Mouse (Mus musculus): Measurements from ENCODE around the gene Rtl9.

Gene Rtl9

DNA sequence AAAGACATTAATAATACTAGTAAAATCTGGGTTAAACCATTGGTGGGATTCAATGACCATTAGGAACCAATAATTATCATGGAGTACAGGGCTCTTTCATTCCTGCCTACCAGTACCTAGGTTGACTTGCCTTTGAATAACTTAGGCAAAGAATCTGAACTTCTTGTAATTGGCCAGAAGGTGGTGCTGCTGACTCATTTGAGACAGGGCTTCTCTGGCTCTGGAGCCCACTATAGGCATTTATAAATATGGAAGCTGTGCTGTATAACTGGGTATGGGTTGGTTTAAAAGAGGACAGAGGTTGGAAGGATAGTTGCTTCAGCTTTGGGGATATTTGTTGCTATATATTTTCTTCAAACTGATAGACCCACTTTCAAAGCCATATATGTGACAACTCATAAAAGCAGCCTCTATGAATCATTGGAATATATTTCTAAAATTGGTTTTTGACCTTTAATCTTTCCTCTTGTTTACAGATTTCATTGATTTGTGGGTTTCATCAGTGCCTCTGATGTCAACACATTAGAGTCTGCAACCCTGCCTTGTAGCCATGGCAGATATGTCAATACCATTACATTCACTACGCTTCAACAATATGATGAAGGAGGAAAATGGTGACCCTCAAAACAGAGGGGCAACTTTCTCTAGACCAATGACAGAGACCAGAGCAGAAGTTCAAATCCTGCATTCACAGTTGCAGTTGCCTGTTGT lies at the start of gene Rtl9:
TSS of gene Rtl9 (plus strand) at position 551 of the 711 bp plus-strand sequence.
- DNase-seq (ENCODE audit: low read depth), result peak; percentile 0

- DNase-seq (ENCODE audit: low read depth), result peak; percentile 67
Observed at GRCm38 (mm10) chrX:143051478-143051877, 47.9 kb upstream of the Rtl9 start.

DNA sequence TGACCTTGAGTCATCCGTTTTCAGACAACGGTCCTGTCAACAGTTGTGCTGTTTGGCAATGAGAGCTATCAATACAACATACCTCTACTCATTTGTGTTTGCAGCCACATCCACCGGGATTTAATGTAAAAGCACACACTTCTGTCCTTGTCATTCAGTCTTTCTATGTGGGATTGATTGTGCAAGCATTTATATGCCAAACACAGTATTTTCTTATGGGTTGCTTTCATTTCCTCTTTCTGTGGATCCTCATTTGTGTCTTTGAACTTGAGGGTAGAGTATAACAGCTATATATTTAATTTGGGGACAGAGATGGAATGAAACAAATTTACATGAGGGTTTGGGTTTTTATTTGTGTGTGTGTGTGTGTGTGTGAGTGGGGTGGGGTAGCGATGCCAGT lies 47.5 kb upstream of the Rtl9 start:
- no peak for DNase-seq (ENCODE audit: low read depth)

DNA sequence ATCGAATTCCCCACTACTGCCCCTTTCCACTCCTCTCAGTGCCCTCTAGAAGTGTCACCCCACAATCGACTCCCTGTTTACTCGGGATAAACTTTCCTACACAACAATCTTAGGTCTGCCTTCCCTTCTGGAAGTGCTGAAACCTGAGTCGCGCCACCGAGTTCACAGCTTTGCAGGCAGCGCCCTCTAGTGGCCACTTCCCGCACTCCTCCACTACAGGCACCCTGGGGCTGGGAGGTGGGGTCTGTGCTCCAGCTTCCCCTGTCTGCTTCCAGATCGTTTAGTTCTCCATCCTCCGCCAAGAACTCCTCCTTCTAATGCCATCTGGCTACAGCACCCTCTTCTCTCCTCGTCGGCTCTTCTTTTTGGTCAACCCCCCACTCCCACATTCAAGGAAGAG lies 40.6 kb upstream of the Rtl9 start:
- DNase-seq (ENCODE audit: low read depth), result peak; percentile 62

- DNase-seq (ENCODE audit: low read depth), result no peak
Observed at GRCm38 (mm10) chrX:143062641-143063355, 36.6 kb upstream of the Rtl9 start.

GRCm38 (mm10) chrX:143063780-143064179 lies 35.6 kb upstream of the Rtl9 start:
- DNase-seq (ENCODE audit: low read depth), result no peak

- DNase-seq (ENCODE audit: low read depth), result no peak
Observed at GRCm38 (mm10) chrX:143064288-143064687, 35.1 kb upstream of the Rtl9 start.

DNA sequence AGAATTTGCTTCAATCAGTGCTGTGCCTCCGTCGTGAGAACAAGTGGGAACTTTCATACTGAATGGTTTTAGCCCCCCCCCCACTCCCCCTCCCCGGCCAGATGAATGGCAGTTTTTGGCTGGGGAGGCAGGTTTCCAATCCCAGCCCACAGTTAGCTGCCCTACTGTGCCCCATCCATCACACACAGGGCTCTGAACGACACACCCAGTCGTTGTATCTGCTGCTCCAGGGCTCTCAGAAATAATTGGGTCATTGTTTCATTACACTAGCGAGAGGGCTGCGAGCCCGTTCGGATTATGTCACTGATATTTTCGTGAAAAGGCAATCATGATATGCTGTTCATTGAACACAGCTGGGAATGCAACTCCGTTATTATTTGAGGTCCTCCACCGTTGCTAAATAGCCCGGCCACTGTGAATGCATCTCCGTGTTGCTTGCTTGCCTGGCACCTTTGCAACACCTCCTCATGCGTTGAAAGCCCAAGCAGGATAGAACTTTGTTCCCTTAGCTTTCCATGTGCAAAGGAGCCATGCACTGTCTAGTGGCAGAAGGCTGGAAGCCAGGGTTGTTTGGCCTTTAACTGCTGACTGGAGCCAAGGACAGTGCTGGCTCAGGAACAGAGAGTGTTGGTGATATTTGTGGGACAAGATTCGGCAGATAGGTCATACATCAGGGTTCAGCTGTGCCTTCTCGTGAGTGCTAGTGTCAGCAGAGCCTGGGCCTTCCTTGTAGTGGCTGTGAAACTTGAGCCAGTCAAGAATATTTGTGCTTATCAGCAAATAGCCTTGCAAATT lies 32.9 kb upstream of the Rtl9 start:
- DNase-seq (ENCODE audit: low read depth), result no peak

GRCm38 (mm10) chrX:143067115-143067514 lies 32.3 kb upstream of the Rtl9 start:
- DNase-seq (ENCODE audit: low read depth), result no peak

GRCm38 (mm10) chrX:143067576-143067975 lies 31.8 kb upstream of the Rtl9 start:
- no peak for DNase-seq (ENCODE audit: low read depth)

- no peak for DNase-seq (ENCODE audit: low read depth)
Observed at GRCm38 (mm10) chrX:143080458-143081336, 18.7 kb upstream of the Rtl9 start.

GRCm38 (mm10) chrX:143082732-143083131 lies 16.7 kb upstream of the Rtl9 start:
- DNase-seq (ENCODE audit: low read depth), result no peak

- DNase-seq (ENCODE audit: low read depth), result no peak
Observed at GRCm38 (mm10) chrX:143088225-143088624, 11.2 kb upstream of the Rtl9 start.

DNA sequence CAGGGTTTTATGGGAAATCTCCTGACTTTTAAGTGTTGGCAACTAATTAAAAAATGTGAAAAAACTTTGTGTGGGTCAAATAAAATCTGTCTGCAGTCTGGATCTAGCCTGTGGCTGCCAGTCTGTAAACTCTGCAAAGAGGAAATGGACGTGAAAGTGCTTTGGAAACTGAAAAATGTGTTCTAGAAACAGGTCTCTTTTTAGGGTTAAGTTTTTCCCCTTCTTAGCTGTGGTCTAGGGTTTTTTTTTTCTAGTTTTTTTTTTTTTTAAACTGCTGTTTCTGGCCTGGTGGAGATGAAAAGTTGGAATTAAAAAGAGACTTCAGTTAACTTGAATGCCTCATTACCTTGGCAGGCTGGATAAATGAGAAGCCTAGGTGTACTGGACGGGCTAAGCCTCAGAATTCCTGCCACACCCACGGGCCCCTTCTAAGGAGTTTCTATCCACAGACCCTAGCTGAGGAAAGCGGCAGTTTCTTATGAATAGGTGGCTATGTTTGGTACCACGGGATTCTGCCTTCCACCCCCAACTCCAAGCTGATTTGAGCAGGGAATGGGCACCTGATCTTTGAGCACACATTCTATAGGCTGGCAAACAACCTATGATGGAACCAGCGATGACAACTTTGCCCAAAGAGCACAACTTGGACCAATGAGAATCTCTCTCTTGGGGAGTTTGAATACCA lies 8.3 kb upstream of the Rtl9 start:
- no peak for DNase-seq (ENCODE audit: low read depth)

- no peak for DNase-seq (ENCODE audit: low read depth)
Observed at GRCm38 (mm10) chrX:143097551-143097950, 1.8 kb upstream of the Rtl9 start.

DNA sequence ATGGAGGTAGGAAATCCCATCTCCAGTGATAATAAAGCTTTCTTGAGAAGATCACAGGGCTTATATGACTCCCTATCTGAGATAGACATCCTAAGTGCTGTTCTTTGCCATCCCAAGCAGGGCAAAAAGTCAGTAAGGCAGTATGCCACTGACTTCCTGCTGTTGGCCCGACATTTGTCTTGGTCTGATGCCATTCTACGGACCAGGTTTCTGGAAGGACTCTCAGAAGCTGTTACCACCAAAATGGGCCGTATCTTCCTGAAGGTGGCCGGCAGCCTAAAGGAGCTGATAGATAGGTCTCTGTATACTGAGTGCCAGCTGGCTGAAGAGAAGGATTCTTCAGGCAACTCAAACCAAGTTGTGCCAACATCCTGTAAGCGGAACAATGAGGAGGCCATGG lies 3.8 kb downstream of the Rtl9 start:
- no peak for DNase-seq (ENCODE audit: low read depth)

DNA sequence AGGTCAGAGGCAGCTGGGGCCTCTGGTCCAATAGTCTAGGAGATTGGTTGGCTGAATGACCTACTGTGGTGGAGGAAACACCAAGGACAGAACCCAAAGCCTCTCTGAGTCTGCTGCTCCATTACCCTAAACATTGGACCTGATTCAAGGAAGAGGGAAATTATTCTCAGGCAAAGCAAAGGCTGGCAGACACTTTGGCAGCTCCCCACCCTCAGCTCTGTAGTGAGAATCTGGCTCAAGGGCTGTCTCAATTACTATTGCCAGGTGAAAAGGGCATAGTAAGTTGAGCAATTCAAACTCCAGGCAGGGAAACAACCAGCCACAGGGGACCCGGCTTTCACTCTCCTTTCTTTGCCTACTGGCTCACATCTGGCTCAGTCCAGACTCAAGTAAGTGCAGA lies 6.5 kb downstream of the Rtl9 start:
- no peak for DNase-seq (ENCODE audit: low read depth)

DNA sequence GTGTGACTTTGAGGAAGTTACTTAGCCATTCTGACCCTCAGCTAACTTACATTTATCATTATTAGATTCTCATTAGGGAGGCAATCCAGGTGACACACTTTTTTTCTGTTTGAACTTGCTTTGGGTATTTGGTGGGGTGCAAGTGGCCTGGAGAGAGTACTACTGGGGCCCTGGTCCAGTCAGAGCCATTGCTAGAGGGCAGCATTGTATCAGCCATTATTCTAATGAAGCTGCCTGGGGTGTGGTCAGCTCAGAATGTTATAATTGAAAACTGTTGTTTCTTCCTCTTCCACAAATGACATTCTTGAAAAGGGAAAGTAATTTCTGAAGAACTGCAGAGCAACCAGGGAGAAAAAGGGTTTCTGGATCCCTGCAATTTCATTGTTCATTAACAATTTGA lies 13.2 kb downstream of the Rtl9 start:
- no peak for DNase-seq (ENCODE audit: low read depth)

All from naive thymus-derived CD4-positive, alpha-beta T cell, adult 2 months (primary cell).